Mouse (Mus musculus): Measurements from ENCODE around the gene Ppp1r35. TPM values are rescaled to one million over a fixed set of nuclear protein-coding genes. Genes with fewer than 3 reads are reported as not detected.

Ppp1r35 gene
- total and polyA plus RNA-seq, 3 experiments, result 16.1 to 61.5 (median 40.1) TPM

DNA sequence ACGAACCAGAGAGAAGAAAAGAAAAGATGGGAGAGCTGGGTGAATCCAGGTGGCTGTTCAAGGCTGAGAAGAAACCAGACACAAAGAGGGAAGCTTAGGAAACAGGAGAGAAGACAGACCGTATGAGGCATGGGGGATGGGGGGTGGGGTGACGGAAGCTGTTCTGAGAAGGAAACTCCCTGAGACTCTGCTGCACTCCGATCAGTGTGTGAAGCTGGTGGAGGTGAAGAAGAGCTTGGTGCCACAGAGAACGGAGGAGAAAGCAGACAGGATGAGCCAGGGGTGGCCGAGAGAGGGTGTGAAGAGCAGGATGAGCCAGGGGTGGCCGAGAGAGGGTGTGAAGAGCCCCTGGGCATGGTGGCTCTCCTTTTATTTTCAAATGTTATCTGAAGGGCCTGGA lies 47.8 kb downstream of the Ppp1r35 start:
- no peak for DNase-seq

GRCm38 (mm10) chr5:137828694-137829093 lies 50.0 kb downstream of the Ppp1r35 start:
- peak; percentile 5 for DNase-seq

Other genes with a start within 250 kb of the Ppp1r35 start
- not detected for gene Epo, start 245.6 kb upstream of the Ppp1r35 start, total RNA-seq (2021)
- gene Epo, start 245.6 kb upstream of the Ppp1r35 start, polyA plus RNA-seq (2012; rRNA removed), result not detected in 2 replicates
- 100 to 1,000 TPM; 553 to 611 TPM for gene Gnb2, start 245.3 kb upstream of the Ppp1r35 start, total RNA-seq (2021)
- 1,578 and 1,712 TPM in 2 replicates for gene Gnb2, start 245.3 kb upstream of the Ppp1r35 start, polyA plus RNA-seq (2012; rRNA removed)
- 1 to 10 TPM; 2.8 to 5.2 TPM for gene Actl6b, start 225.3 kb upstream of the Ppp1r35 start, total RNA-seq (2021)
- gene Actl6b, start 225.3 kb upstream of the Ppp1r35 start, polyA plus RNA-seq (2012; rRNA removed), result 6.0 and 10.0 TPM in 2 replicates
- gene Tfr2, start 209.0 kb upstream of the Ppp1r35 start, total RNA-seq (2021), result 1 to 10 TPM; 1.1 to 1.9 TPM
- 1.9 and 2.4 TPM in 2 replicates for gene Tfr2, start 209.0 kb upstream of the Ppp1r35 start, polyA plus RNA-seq (2012; rRNA removed)
- 10 to 100 TPM; 45.4 to 54.1 TPM for gene Mospd3, start 177.8 kb upstream of the Ppp1r35 start, total RNA-seq (2021)
- gene Mospd3, start 177.8 kb upstream of the Ppp1r35 start, polyA plus RNA-seq (2012; rRNA removed), result 211 TPM in 2 replicates
- 1,000 to 10,000 TPM; 1,014 to 1,197 TPM for gene Pcolce, start 165.1 kb upstream of the Ppp1r35 start, total RNA-seq (2021)
- 1,453 and 1,846 TPM in 2 replicates for gene Pcolce, start 165.1 kb upstream of the Ppp1r35 start, polyA plus RNA-seq (2012; rRNA removed)
- 1 to 10 TPM in 1 of 2 experiments, under 1 TPM in 1; 0.89 to 2.6 TPM for gene Fbxo24, start 149.8 kb upstream of the Ppp1r35 start, total RNA-seq (2021)
- gene Fbxo24, start 149.8 kb upstream of the Ppp1r35 start, polyA plus RNA-seq (2012; rRNA removed), result 2.5 and 3.3 TPM in 2 replicates
- 10 to 100 TPM; 27.9 to 31.7 TPM for gene Lrch4, start 149.7 kb upstream of the Ppp1r35 start, total RNA-seq (2021)
- 36.7 and 52.7 TPM in 2 replicates for gene Lrch4, start 149.7 kb upstream of the Ppp1r35 start, polyA plus RNA-seq (2012; rRNA removed)
- gene Gm20605, start 149.7 kb upstream of the Ppp1r35 start, total RNA-seq (2021), result 1 to 10 TPM; 6.4 to 7.4 TPM
- gene Gm20605, start 149.7 kb upstream of the Ppp1r35 start, polyA plus RNA-seq (2012; rRNA removed), result 30.4 and 31.4 TPM in 2 replicates
- 10 to 100 TPM in 1 of 2 experiments, 1 to 10 TPM in 1; 3.0 to 14.8 TPM for gene Sap25, start 137.5 kb upstream of the Ppp1r35 start, total RNA-seq (2021)
- gene Sap25, start 137.5 kb upstream of the Ppp1r35 start, polyA plus RNA-seq (2012; rRNA removed), result 81.3 and 84.6 TPM in 2 replicates
- gene Irs3, start 133.1 kb upstream of the Ppp1r35 start, total RNA-seq (2021), result 10 to 100 TPM in 1 of 2 experiments, 1 to 10 TPM in 1; 9.6 to 14.2 TPM
- gene Irs3, start 133.1 kb upstream of the Ppp1r35 start, polyA plus RNA-seq (2012; rRNA removed), result 18.9 and 32.8 TPM in 2 replicates
- gene Agfg2, start 94.1 kb upstream of the Ppp1r35 start, total RNA-seq (2021), result 10 to 100 TPM; 29.2 to 37.6 TPM
- 73.7 and 85.2 TPM in 2 replicates for gene Agfg2, start 94.1 kb upstream of the Ppp1r35 start, polyA plus RNA-seq (2012; rRNA removed)
- 1 to 10 TPM; 2.2 to 6.0 TPM for gene Nyap1, start 37.2 kb upstream of the Ppp1r35 start, total RNA-seq (2021)
- gene Nyap1, start 37.2 kb upstream of the Ppp1r35 start, polyA plus RNA-seq (2012; rRNA removed), result 7.3 and 8.9 TPM in 2 replicates
- gene Tsc22d4, start 33.1 kb upstream of the Ppp1r35 start, total RNA-seq (2021), result 10 to 100 TPM; 82.9 to 89.9 TPM
- 123 and 136 TPM in 2 replicates for gene Tsc22d4, start 33.1 kb upstream of the Ppp1r35 start, polyA plus RNA-seq (2012; rRNA removed)
- gene Mepce, start 8.8 kb downstream of the Ppp1r35 start, total RNA-seq (2021), result 10 to 100 TPM; 43.9 to 46.4 TPM
- 29.9 and 35.4 TPM in 2 replicates for gene Mepce, start 8.8 kb downstream of the Ppp1r35 start, polyA plus RNA-seq (2012; rRNA removed)
- gene Zcwpw1, start 8.9 kb downstream of the Ppp1r35 start, total RNA-seq (2021), result 1 to 10 TPM; 2.0 to 2.2 TPM
- 0.38 and 0.56 TPM in 2 replicates for gene Zcwpw1, start 8.9 kb downstream of the Ppp1r35 start, polyA plus RNA-seq (2012; rRNA removed)
- gene Pilra, start 57.4 kb downstream of the Ppp1r35 start, total RNA-seq (2021), result 1 to 10 TPM; 1.8 to 4.7 TPM
- 2.0 and 2.5 TPM in 2 replicates for gene Pilra, start 57.4 kb downstream of the Ppp1r35 start, polyA plus RNA-seq (2012; rRNA removed)
- gene Pilrb1, start 79.3 kb downstream of the Ppp1r35 start, total RNA-seq (2021), result 1 to 10 TPM; 1.5 TPM
- 0.69 and 1.3 TPM in 2 replicates for gene Pilrb1, start 79.3 kb downstream of the Ppp1r35 start, polyA plus RNA-seq (2012; rRNA removed)
- gene Pilrb2, start 93.0 kb downstream of the Ppp1r35 start, total RNA-seq (2021), result 1 to 10 TPM in 1 of 2 experiments, under 1 TPM in 1; 0.81 to 1.8 TPM
- gene Pilrb2, start 93.0 kb downstream of the Ppp1r35 start, polyA plus RNA-seq (2012; rRNA removed), result 1.1 and 3.8 TPM in 2 replicates
- gene Cyp3a13, start 142.8 kb downstream of the Ppp1r35 start, total RNA-seq (2021), result under 1 TPM in 1 of 2 experiments, not detected in 1; 0.58 TPM
- gene Cyp3a13, start 142.8 kb downstream of the Ppp1r35 start, polyA plus RNA-seq (2012; rRNA removed), result not detected in 2 replicates
- gene Gjc3, start 184.2 kb downstream of the Ppp1r35 start, total RNA-seq (2021), result under 1 TPM; 0.06 to 0.38 TPM
- gene Gjc3, start 184.2 kb downstream of the Ppp1r35 start, polyA plus RNA-seq (2012; rRNA removed), result 0.03 and 0.19 TPM in 2 replicates
- gene Azgp1, start 202.7 kb downstream of the Ppp1r35 start, total RNA-seq (2021), result 1 to 10 TPM in 1 of 2 experiments, under 1 TPM in 1; 0.83 to 4.2 TPM
- gene Azgp1, start 202.7 kb downstream of the Ppp1r35 start, polyA plus RNA-seq (2012; rRNA removed), result 0.18 and 0.72 TPM in 2 replicates
- gene Smok3a, start 242.4 kb downstream of the Ppp1r35 start, total RNA-seq (2021), result not detected
- gene Smok3a, start 242.4 kb downstream of the Ppp1r35 start, polyA plus RNA-seq (2012; rRNA removed), result not detected in 2 replicates
- not detected for gene Smok3b, start 242.6 kb downstream of the Ppp1r35 start, total RNA-seq (2021)
- not detected in 2 replicates for gene Smok3b, start 242.6 kb downstream of the Ppp1r35 start, polyA plus RNA-seq (2012; rRNA removed)

All from adrenal gland, adult 2 months (tissue).